Mouse (Mus musculus) hindbrain, embryonic 10.5 days (tissue): ENCODE data around the gene Phldb2. TPM values are rescaled to one million over a fixed set of nuclear protein-coding genes. Genes with fewer than 3 reads are reported as not detected.

Experiments
- DNase-seq: peaks from one replicate; pipeline ENCODE4 v3.0.0-alpha.2; 2017; ENCODE audit warnings: low spot score
- H3K27ac ChIP-seq: fragments of 300-500 bp; sonication (generic); 2 replicates; pipeline ENCODE4 v1.5.1; 2016; ENCODE audit warnings: mild to moderate bottlenecking, moderate library complexity
- H3K27me3 ChIP-seq: fragments of 300-500 bp; sonication (generic); 2 replicates; pipeline ENCODE4 v1.6.1; 2016; ENCODE audit warnings: mild to moderate bottlenecking; ENCODE audit not compliant: poor library complexity, insufficient read depth, severe bottlenecking
- H3K36me3 ChIP-seq: fragments of 300-500 bp; sonication (generic); 2 replicates; pipeline ENCODE4 v1.6.1; 2016; ENCODE audit warnings: mild to moderate bottlenecking, moderate library complexity
- H3K4me1 ChIP-seq: fragments of 300-500 bp; sonication (generic); replicated peaks from 2 replicates; pipeline ENCODE4 v1.6.1; 2016; ENCODE audit warnings: mild to moderate bottlenecking
- H3K4me3 ChIP-seq: fragments of 300-500 bp; sonication (generic); 2 replicates; pipeline ENCODE4 v1.5.1; 2016; ENCODE audit warnings: mild to moderate bottlenecking, moderate library complexity
- H3K9me3 ChIP-seq: fragments of 300-500 bp; sonication (generic); 2 replicates; pipeline ENCODE4 v1.6.1; 2016; ENCODE audit warnings: mild to moderate bottlenecking, moderate library complexity
- WGBS: fragments of 180-500 bp; shearing (Covaris S2); methylation state at CpG from one replicate; pipeline ENCODE4 v1.1.7; 2016; 5-methylcytosine and 5-hydroxymethylcytosine counted together
- polyA plus RNA-seq: library from polyadenylated mRNA; unstranded; fragments of >200 nt; fragmentation: Nextera tagmentation; extraction: Ambion mirVana; gene quantifications from 2 replicates; pipeline ENCODE4 v1.2.1, GENCODE M21; 2016

Phldb2 gene
- polyA plus RNA-seq, 1 experiment from 2014 or later: 25.7 TPM

DNA sequence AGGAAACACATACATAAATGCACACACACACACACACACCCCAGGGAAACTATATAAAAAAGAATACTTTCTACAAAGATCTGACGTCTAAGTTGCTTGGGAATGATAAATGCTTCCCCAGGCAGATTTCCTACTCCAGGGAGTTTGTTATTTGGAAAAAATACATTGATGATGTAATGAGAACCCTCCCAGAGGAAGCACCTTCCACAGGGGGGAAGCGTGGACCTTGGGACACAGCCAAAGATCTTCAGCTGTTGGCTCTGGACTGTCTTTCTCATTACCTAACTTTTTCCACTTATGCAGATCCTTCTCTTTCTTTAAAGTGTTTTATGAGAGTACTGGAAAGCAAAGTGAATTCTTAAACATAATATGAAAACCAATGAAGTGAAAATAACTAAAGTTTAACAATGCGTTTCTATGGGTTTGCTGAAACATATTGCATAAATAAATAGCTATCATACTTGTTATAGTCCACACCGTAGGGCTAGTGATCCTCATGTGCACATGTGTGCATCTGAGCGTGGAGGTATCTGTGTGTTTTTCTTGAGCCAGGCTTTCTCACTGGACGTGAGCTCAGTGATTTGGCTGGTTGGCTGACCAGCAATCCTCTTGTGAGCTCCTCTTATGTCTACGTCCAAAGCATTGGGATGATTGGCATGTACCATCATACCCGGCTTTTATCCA, 30.7 kb downstream of the Phldb2 start:
- DNase-seq: no peak
- 87% methylated on average over 8 of the region's 8 CpGs for WGBS
- peaks cover 6% of the 10 kb centered on the region; the same call in 1 of the 2 replicates for H3K4me1 ChIP-seq

GRCm38 (mm10) chr16:45919572-45919971, 33.8 kb downstream of the Phldb2 start:
- Histone ChIP-seq H3K4me1 (peaks cover 6% of the 10 kb centered on the region; the same call in 1 of the 2 replicates), H3K27ac (no peak overlapping the region), H3K9me3 (no peaks in the 10 kb centered on the region), H3K27me3 (no peaks in the 10 kb centered on the region), H3K4me3 (no peak overlapping the region), H3K36me3 (no peaks in the 10 kb centered on the region)
- DNase-seq: no peak
- 80% methylated on average over 8 of the region's 8 CpGs for WGBS

More for the DNA sequence above, 30.7 kb downstream of the Phldb2 start:
- no peaks in the 10 kb centered on the region for H3K9me3 ChIP-seq
- no peaks in the 10 kb centered on the region for H3K27me3 ChIP-seq
- H3K36me3 ChIP-seq: no peaks in the 10 kb centered on the region
- H3K4me3 ChIP-seq: no peak overlapping the region
- no peak overlapping the region for H3K27ac ChIP-seq

- Histone ChIP-seq H3K27me3 (no peaks in the 10 kb centered on the region), H3K4me3 (no peak overlapping the region), H3K27ac (no peak overlapping the region), H3K36me3 (no peaks in the 10 kb centered on the region), H3K9me3 (no peaks in the 10 kb centered on the region), H3K4me1 (no peaks in the 10 kb centered on the region)
- WGBS: 84% methylated on average over 8 of the region's 8 CpGs
- DNase-seq: no peak
These were observed 49.8 kb downstream of the Phldb2 start for GRCm38 (mm10) chr16:45903595-45903994.

GRCm38 (mm10) chr16:45898459-45898858, 54.9 kb downstream of the Phldb2 start:
- WGBS: 93% methylated on average over 3 of the region's 3 CpGs
- Histone ChIP-seq H3K9me3 (no peaks in the 10 kb centered on the region), H3K27ac (no peak overlapping the region), H3K4me3 (no peak overlapping the region), H3K27me3 (no peaks in the 10 kb centered on the region), H3K4me1 (no peaks in the 10 kb centered on the region), H3K36me3 (no peaks in the 10 kb centered on the region)
- DNase-seq: no peak

- Histone ChIP-seq H3K36me3 (no peaks in the 10 kb centered on the region), H3K9me3 (no peaks in the 10 kb centered on the region), H3K4me3 (no peak overlapping the region), H3K27ac (no peak overlapping the region), H3K4me1 (peaks cover 4% of the 10 kb centered on the region), H3K27me3 (no peaks in the 10 kb centered on the region)
- DNase-seq: no peak
- WGBS: 56% methylated on average over 2 of the region's 2 CpGs
These were observed 56.8 kb downstream of the Phldb2 start for GRCm38 (mm10) chr16:45896587-45896986.

GRCm38 (mm10) chr16:45894998-45895397, 58.4 kb downstream of the Phldb2 start:
- no peaks in the 10 kb centered on the region for H3K27me3 ChIP-seq
- H3K27ac ChIP-seq: no peak overlapping the region
- WGBS: 69% methylated on average over 5 of the region's 5 CpGs
- no peaks in the 10 kb centered on the region for H3K36me3 ChIP-seq
- H3K4me3 ChIP-seq: no peak overlapping the region
- peaks cover 4% of the 10 kb centered on the region for H3K4me1 ChIP-seq
- no peaks in the 10 kb centered on the region for H3K9me3 ChIP-seq
- no peak for DNase-seq

DNA sequence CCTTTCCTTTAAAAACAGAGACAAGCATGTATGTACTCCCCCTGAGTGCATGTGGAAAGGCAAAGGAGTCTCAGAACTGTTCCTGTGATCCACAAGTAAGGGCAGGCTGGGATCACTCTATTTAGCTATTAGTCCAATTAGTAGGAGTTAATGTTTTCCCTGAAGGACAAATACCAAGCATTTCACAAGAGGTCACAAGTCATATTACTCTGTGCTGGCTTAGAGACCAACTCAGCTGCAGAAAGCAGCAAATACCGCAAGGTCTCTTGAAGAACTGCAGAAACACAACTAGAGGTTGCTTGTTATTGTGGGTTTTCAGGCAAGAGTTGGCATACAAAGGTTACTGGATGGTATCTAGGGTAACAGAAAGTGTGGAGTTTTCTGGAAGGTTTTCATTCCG, 59.6 kb downstream of the Phldb2 start:
- Histone ChIP-seq H3K9me3 (no peaks in the 10 kb centered on the region), H3K4me3 (no peak overlapping the region), H3K36me3 (no peaks in the 10 kb centered on the region), H3K27ac (no peak overlapping the region), H3K4me1 (peaks cover 4% of the 10 kb centered on the region), H3K27me3 (no peaks in the 10 kb centered on the region)
- no peak for DNase-seq
- WGBS: 84% methylated on average over 2 of the region's 2 CpGs

DNA sequence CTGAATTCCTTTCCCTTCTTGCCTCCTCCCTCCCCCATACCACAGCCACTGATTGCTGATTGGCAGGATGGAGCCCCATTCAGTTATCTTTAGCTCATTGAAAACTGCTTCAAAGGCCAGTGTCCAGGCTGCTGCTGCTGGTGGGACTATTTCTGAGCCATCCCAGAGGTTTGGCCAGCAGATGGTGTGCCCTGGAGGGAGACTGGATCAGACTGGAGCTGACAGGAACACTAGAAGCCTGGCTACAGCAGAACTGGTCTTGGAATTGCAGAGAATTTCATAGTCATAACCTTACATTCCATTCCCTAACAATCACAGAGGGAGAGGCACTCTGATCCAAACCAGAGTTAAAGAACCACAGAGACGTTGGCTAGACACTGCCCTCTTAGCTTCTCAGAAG, 60.5 kb downstream of the Phldb2 start:
- peak; percentile 47 for DNase-seq
- H3K27me3 ChIP-seq: no peaks in the 10 kb centered on the region
- WGBS: 37% methylated on average over 1 of the region's 1 CpGs
- peaks cover 4% of the 10 kb centered on the region for H3K4me1 ChIP-seq
- no peaks in the 10 kb centered on the region for H3K36me3 ChIP-seq
- H3K9me3 ChIP-seq: no peaks in the 10 kb centered on the region
- H3K4me3 ChIP-seq: no peak overlapping the region
- peak overlapping the region; percentile 8; the same call in 1 of the 2 replicates for H3K27ac ChIP-seq

DNA sequence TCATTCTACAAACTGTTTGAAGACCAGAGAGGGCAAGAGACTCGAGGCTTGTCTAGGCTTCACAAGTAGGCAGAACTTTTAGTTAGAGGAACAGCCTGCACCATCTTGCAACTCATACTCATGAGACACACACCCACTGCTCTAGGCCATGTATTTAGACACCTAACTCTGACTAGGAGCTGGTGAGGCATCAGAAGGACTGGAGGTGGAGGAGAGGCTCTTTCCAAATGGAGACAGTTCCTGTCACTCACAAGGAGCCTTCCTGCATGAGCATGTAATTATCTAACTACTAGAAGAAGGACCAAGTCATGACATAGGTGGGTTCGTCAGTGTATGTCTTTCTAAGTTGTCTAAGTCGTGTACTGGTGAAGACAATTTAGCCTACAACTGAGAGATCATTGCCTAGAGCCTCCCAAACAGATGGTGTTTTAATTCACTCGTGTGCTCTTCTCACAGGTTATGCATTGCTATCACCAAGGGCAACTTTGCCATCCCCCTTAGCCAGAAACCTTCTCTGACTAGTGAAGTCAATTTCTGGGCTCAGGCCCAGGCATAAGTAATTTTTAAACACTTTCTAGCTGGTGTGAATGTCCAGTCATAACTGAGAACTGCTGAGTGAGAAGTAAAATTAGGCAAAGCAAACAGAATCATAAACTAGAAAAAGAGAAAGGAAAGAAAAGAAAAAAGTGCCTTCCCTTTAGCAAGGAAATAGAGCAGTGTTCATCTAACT, 62.8 kb downstream of the Phldb2 start:
- whole genome bisulfite sequencing: 86% methylated on average over 4 of the region's 4 CpGs
- H3K9me3 ChIP-seq: no peaks in the 10 kb centered on the region
- no peak overlapping the region for H3K4me3 ChIP-seq
- no peaks in the 10 kb centered on the region for H3K36me3 ChIP-seq
- no peaks in the 10 kb centered on the region for H3K27me3 ChIP-seq
- peaks cover 4% of the 10 kb centered on the region for H3K4me1 ChIP-seq
- H3K27ac ChIP-seq: no peak overlapping the region
- DNase-seq: no peak

GRCm38 (mm10) chr16:45889636-45890035, 63.8 kb downstream of the Phldb2 start:
- Histone ChIP-seq H3K27ac (no peak overlapping the region), H3K9me3 (no peaks in the 10 kb centered on the region), H3K4me1 (peaks cover 4% of the 10 kb centered on the region), H3K36me3 (no peaks in the 10 kb centered on the region), H3K4me3 (no peak overlapping the region), H3K27me3 (no peaks in the 10 kb centered on the region)
- DNase-seq: no peak
- WGBS: 75% methylated on average over 4 of the region's 4 CpGs

- 79% methylated on average over 5 of the region's 5 CpGs for WGBS
These were observed 66.8 kb downstream of the Phldb2 start for GRCm38 (mm10) chr16:45886599-45886998.

GRCm38 (mm10) chr16:45884194-45884593, 69.2 kb downstream of the Phldb2 start:
- Histone ChIP-seq H3K27ac (no peak overlapping the region), H3K36me3 (no peaks in the 10 kb centered on the region), H3K9me3 (no peaks in the 10 kb centered on the region), H3K4me3 (no peak overlapping the region), H3K4me1 (no peaks in the 10 kb centered on the region), H3K27me3 (no peaks in the 10 kb centered on the region)
- WGBS: 85% methylated on average over 2 of the region's 2 CpGs
- DNase-seq: no peak

More at GRCm38 (mm10) chr16:45886599-45886998, 66.8 kb downstream of the Phldb2 start:
- Histone ChIP-seq H3K4me3 (no peak overlapping the region), H3K36me3 (no peaks in the 10 kb centered on the region), H3K27me3 (no peaks in the 10 kb centered on the region), H3K9me3 (no peaks in the 10 kb centered on the region), H3K27ac (no peak overlapping the region), H3K4me1 (no peaks in the 10 kb centered on the region)
- DNase-seq: no peak

GRCm38 (mm10) chr16:45881177-45881832, 72.1 kb downstream of the Phldb2 start:
- Histone ChIP-seq H3K36me3 (no peaks in the 10 kb centered on the region), H3K4me3 (no peak overlapping the region), H3K4me1 (no peaks in the 10 kb centered on the region), H3K9me3 (no peaks in the 10 kb centered on the region), H3K27me3 (no peaks in the 10 kb centered on the region), H3K27ac (no peak overlapping the region)
- WGBS: 82% methylated on average over 7 of the region's 7 CpGs
- no peak for DNase-seq
